Mouse (Mus musculus) MEL (cell line): ENCODE measurements at regions not wholly inside any gene's neighbourhood (a gene's known extent, or its start where the extent isn't known, plus 50 kb on each side); places are given as distances from the start of the nearest gene placed in this dataset.

Experiments
- DNase-seq: peaks from one replicate; pipeline ENCODE4 v3.0.0; 2011; ENCODE audit warnings: low read depth, low spot score
- H3K27ac ChIP-seq: 2 replicates; pipeline ENCODE4 v1.5.1; 2012; ENCODE audit warnings: low read depth, mild to moderate bottlenecking, control low read depth, low read length, moderate library complexity; ENCODE audit not compliant: control insufficient read depth
- H3K27me3 ChIP-seq, 2 experiments: fragments of 150-350 bp in 1 of 2; sonication (generic) in 1 of 2; 2 replicates each; pipeline ENCODE4 v1.6.1; 2012; ENCODE audit warnings: low read length in 2 of 2, mild to moderate bottlenecking in 2 of 2, improper control_type of control experiment in 1 of 2, moderate library complexity in 1 of 2; ENCODE audit not compliant: insufficient read depth in 2 of 2, control insufficient read depth in 1 of 2
- H3K36me3 ChIP-seq, 2 experiments: 2 replicates each; pipeline ENCODE4 v1.6.1; 2012 to 2014; ENCODE audit warnings: low read length in 2 of 2, improper control_type of control experiment in 1 of 2, inconsistent platforms in 1 of 2, mild to moderate bottlenecking in 1 of 2; ENCODE audit not compliant: insufficient read depth in 2 of 2, control insufficient read depth in 1 of 2
- H3K4me1 ChIP-seq, 2 experiments: fragments of 150-350 bp in 1 of 2; sonication (generic) in 1 of 2; 2 replicates each; pipeline ENCODE4 v1.6.1; 2012; ENCODE audit warnings: low read length in 2 of 2, improper control_type of control experiment in 1 of 2, mild to moderate bottlenecking in 1 of 2; ENCODE audit not compliant: insufficient read depth in 2 of 2, control insufficient read depth in 1 of 2
- H3K4me3 ChIP-seq, 2 experiments: fragments of 150-350 bp in 1 of 2; sonication (generic) in 1 of 2; 2 replicates each; pipeline ENCODE4 v1.5.1; 2012; ENCODE audit warnings: low read depth in 2 of 2, low read length in 2 of 2, mild to moderate bottlenecking in 2 of 2, moderate library complexity in 2 of 2, control low read depth in 1 of 2, improper control_type of control experiment in 1 of 2; ENCODE audit not compliant: control insufficient read depth in 1 of 2, insufficient read depth in 1 of 2
- H3K79me2 ChIP-seq: 2 replicates; pipeline ENCODE4 v1.6.1; 2012; ENCODE audit warnings: mild to moderate bottlenecking, low read length, moderate library complexity; ENCODE audit not compliant: control insufficient read depth, poor library complexity, insufficient read depth
- H3K9ac ChIP-seq: 2 replicates; pipeline ENCODE4 v1.6.1; 2012; ENCODE audit warnings: low read depth, mild to moderate bottlenecking, control low read depth, low read length, moderate library complexity; ENCODE audit not compliant: control insufficient read depth, poor library complexity, severe bottlenecking
- H3K9me3 ChIP-seq: fragments of 150-350 bp; sonication (generic); replicated peaks from 2 replicates; pipeline ENCODE4 v1.6.1; 2012; ENCODE audit warnings: mild to moderate bottlenecking, low read length, improper control_type of control experiment, moderate library complexity; ENCODE audit not compliant: insufficient read depth
- E2F4 ChIP-seq: IDR thresholded peaks from 2 replicates; pipeline ENCODE4 v1.6.1; 2011; ENCODE audit warnings: low read depth, low read length, improper control_type of control experiment, borderline replicate concordance
- ELF1 ChIP-seq: IDR thresholded peaks from 2 replicates; pipeline ENCODE4 v1.6.1; 2014; ENCODE audit warnings: low read depth, mild to moderate bottlenecking, inconsistent platforms, low read length, improper control_type of control experiment, moderate library complexity
- EP300 ChIP-seq, 2 experiments: IDR thresholded peaks; 2 replicates each; pipeline ENCODE4 v1.6.1; 2011; ENCODE audit warnings: improper control_type of control experiment in 2 of 2, low read length in 2 of 2, low read depth in 1 of 2, mild to moderate bottlenecking in 1 of 2
- ETS1 ChIP-seq: IDR thresholded peaks from 2 replicates; pipeline ENCODE4 v1.6.1; 2012; ENCODE audit warnings: low read depth, mild to moderate bottlenecking, inconsistent platforms, low read length, improper control_type of control experiment, moderate library complexity
- HCFC1 ChIP-seq: IDR thresholded peaks from 2 replicates; pipeline ENCODE4 v1.6.1; 2012; ENCODE audit warnings: low read depth, mild to moderate bottlenecking, inconsistent platforms, low read length, improper control_type of control experiment, moderate library complexity
- MAX ChIP-seq: IDR thresholded peaks from 2 replicates; pipeline ENCODE4 v1.6.1; 2011; ENCODE audit warnings: low read length, improper control_type of control experiment
- MEF2A ChIP-seq: IDR thresholded peaks from 2 replicates; pipeline ENCODE4 v1.6.1; 2014; ENCODE audit warnings: low read depth, mild to moderate bottlenecking, inconsistent platforms, low read length, improper control_type of control experiment; ENCODE audit not compliant: poor library complexity, insufficient replicate concordance, severe bottlenecking; ENCODE audit errors: extremely low read depth
- POLR2AphosphoS5 ChIP-seq: IDR thresholded peaks from 2 replicates; pipeline ENCODE4 v1.6.1; 2012; ENCODE audit warnings: low read depth, borderline replicate concordance, mild to moderate bottlenecking, inconsistent platforms, low read length, moderate library complexity, mixed read lengths
- RAD21 ChIP-seq: IDR thresholded peaks from 2 replicates; pipeline ENCODE4 v1.6.1; 2011; ENCODE audit warnings: mild to moderate bottlenecking, low read depth, low read length, improper control_type of control experiment
- RCOR1 ChIP-seq: IDR thresholded peaks from 2 replicates; pipeline ENCODE4 v1.6.1; 2012; ENCODE audit warnings: low read depth, mild to moderate bottlenecking, inconsistent platforms, low read length, improper control_type of control experiment
- SIN3A ChIP-seq: IDR thresholded peaks from 2 replicates; pipeline ENCODE4 v1.6.1; 2012; ENCODE audit warnings: low read length, improper control_type of control experiment, inconsistent platforms
- USF1 ChIP-seq: IDR thresholded peaks from 2 replicates; pipeline ENCODE4 v1.6.1; 2014; ENCODE audit warnings: low read depth, mild to moderate bottlenecking, inconsistent platforms, low read length, improper control_type of control experiment, moderate library complexity
- USF2 ChIP-seq, 2 experiments: IDR thresholded peaks; 2 replicates each; pipeline ENCODE4 v1.6.1; 2011 to 2012; ENCODE audit warnings: improper control_type of control experiment in 2 of 2, low read length in 2 of 2, borderline replicate concordance in 1 of 2, inconsistent platforms in 1 of 2, low read depth in 1 of 2, mild to moderate bottlenecking in 1 of 2; ENCODE audit not compliant: insufficient read depth in 1 of 2
- ZC3H11A ChIP-seq: IDR thresholded peaks from 2 replicates; pipeline ENCODE4 v1.6.1; 2012; ENCODE audit warnings: low read depth, mild to moderate bottlenecking, inconsistent platforms, low read length, improper control_type of control experiment
- ZMIZ1 ChIP-seq: IDR thresholded peaks from 2 replicates; pipeline ENCODE4 v1.6.1; 2012; ENCODE audit warnings: low read depth, mild to moderate bottlenecking, inconsistent platforms, low read length, improper control_type of control experiment, moderate library complexity
- ZNF384 ChIP-seq: IDR thresholded peaks from 2 replicates; pipeline ENCODE4 v1.6.1; 2012; ENCODE audit warnings: low read depth, mild to moderate bottlenecking, inconsistent platforms, low read length, improper control_type of control experiment

GRCm38 (mm10) chr17:9279481-9279880 is 142.4 kb upstream of the Gm17728 start:
- no peaks in the 10 kb centered on the region for H3K27me3 ChIP-seq
- TF ChIP-seq EP300 (IDR thresholded peaks at IDR 0.05; ENCODE audit: low read depth in 1 of 2, low read length in 2 of 2) (no peak), USF1 (no peak), ZMIZ1 (no peak), ETS1 (no peak), ZC3H11A (no peak), SIN3A (no peak), RAD21 (no peak), HCFC1 (no peak), ELF1 (no peak)
- TF ChIP-seq, all 39 proteins: peak for 0
- H3K4me3 ChIP-seq: no peak overlapping the region

GRCm38 (mm10) chr17:9281891-9282290 is 140.0 kb upstream of the Gm17728 start:
- no peak for TF ChIP-seq USF1
- TF ChIP-seq E2F4: no peak
- no peak for TF ChIP-seq HCFC1
- TF ChIP-seq ZNF384: no peak
- no peak for TF ChIP-seq ETS1
- no peak for TF ChIP-seq MAX
- TF ChIP-seq POLR2AphosphoS5: no peak
- no peak for TF ChIP-seq SIN3A
- TF ChIP-seq USF2 (IDR thresholded peaks at IDR 0.05; ENCODE audit: borderline replicate concordance in 1 of 2, insufficient read depth in 1 of 2, low read depth in 1 of 2, low read length in 2 of 2): no peak
- TF ChIP-seq ZC3H11A: no peak
- TF ChIP-seq ELF1: no peak
- TF ChIP-seq MEF2A: no peak
- TF ChIP-seq RCOR1: no peak
- H3K36me3 ChIP-seq: no peaks in the 10 kb centered on the region
- H3K9ac ChIP-seq: no peak overlapping the region
- H3K9me3 ChIP-seq: no peaks in the 10 kb centered on the region
- H3K27me3 ChIP-seq: no peaks in the 10 kb centered on the region
- no peak for DNase-seq
- no peak overlapping the region for H3K27ac ChIP-seq
- H3K4me3 ChIP-seq: no peak overlapping the region
- H3K79me2 ChIP-seq: no peaks in the 10 kb centered on the region
- no peaks in the 10 kb centered on the region for H3K4me1 ChIP-seq

More at GRCm38 (mm10) chr17:9279481-9279880, 142.4 kb upstream of the Gm17728 start:
- Histone ChIP-seq H3K36me3 (no peaks in the 10 kb centered on the region), H3K4me1 (no peaks in the 10 kb centered on the region), H3K9ac (no peak overlapping the region), H3K27ac (no peak overlapping the region), H3K79me2 (no peaks in the 10 kb centered on the region), H3K9me3 (no peaks in the 10 kb centered on the region)
- DNase-seq: no peak
